Mouse (Mus musculus) cerebellum, postnatal 4 days (tissue): ENCODE data around the gene Fpgs.

Experiments
- DNase-seq, 2 experiments: peaks; one replicate each; pipeline ENCODE4 v3.0.0; 2022; ENCODE audit warnings: low spot score in 2 of 2, mixed read lengths in 1 of 2

The Fpgs gene

DNA sequence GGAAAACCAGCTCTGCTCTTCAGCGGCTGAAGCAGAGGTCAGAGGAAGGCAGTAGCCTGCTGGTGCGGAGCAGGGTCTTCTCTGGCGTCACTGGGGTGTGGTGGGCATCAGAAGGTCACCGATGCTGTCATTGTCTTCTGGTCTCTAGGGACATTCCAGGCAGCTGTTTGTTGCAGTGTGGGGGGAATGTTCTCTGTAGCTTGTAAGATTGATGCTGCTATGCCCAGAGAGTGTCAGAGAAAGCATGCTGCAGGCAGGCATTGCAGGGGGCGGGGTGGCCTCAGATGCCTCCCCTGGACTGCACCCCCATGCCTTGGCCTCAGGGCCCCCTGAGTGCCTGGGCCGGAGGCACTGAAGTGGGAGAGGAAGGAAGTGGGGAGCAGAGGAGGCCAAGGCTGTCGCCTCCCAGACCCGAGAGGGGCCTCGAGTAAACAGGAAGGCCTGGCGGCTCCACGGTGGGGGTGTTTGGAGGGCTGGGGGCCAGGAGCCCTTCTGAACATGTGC lies 66.1 kb downstream of the Fpgs start:
- DNase-seq = no peak

DNA sequence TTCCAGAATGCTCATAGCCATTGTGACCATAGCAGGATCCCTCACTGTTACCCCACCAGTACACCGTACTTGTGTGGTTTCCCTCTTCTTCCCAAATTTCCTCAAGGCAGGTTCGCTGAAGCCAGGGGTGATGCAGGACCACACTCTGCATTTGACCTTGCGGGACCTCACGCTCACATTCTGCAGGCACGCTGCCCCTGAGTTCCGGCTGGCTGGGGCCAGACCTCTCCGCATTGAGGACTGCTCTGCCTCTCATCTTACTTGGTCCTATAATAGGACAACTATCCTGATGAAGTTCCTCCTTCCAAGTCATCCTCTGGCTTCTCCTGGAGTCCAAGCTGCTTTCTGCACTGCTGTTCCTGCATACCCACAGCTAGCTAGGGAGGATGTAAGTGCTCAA lies 67.3 kb downstream of the Fpgs start:
- no peak for DNase-seq

DNA sequence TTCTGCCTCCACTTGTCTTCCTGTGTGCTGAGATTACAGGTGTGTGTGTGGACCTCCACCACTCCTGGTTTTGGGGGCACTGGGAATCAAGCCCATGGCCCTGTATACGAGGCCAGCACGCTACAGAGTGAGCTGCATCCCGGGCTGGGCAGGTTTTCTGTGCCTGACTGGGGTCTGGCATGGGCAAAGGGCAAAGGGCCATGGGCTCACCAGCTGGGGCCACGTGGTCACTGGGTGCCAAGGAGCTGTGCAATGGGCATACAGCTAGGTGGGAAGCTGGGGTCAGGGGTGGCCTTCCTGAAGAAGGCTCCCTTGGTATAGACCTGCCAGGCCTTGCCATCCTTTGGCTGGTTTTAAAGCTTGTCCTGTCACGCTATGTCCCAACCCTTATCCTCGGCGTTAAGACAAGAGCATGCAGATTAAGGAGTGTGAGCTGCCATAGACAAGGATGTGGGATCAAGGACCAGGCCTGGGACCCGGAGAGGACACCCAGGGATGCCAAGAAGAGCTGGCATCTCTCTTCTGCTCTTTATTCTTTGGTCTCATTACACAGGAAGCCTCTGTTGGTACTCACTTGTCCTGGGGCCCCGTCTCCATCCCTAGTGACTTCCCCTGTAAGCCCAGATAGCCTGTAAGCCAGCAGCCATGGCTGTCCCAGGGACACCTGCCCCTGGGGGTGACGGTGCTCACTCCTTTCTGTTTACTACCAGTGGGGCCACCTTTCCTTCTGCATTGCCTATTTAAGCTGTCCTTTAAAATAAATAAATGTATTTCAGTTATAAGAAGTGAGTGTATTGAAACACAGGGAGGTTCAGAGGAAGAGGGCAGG lies 69.5 kb downstream of the Fpgs start:
- no peak for DNase-seq

DNA sequence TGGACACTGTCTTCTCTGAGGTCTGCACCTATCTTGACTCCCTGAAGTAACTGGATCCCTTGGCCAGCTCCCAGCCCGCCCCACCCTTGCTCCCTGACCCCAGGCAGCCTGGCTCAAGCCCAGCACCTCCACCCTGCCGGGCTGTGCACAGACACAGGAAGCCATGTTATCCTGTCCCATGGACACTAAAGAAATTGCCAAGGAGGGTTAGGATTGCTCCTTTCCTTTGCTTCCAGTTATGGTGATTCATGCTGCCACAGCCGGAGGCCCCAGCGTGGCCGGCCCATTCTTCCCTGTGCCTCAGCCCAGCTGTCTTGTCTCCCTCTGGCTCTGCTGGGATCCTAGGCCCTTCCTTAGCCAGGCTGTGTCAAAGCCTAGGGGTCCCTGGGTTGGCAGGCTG lies 70.3 kb downstream of the Fpgs start:
- DNase-seq = no peak
